Mouse (Mus musculus): Measurements from ENCODE around the gene Dlx3. TPM values are rescaled to one million over a fixed set of nuclear protein-coding genes. Genes with fewer than 3 reads are reported as not detected.
A peak's percentile ranks its signal among the peaks of the same experiment; 100 is the strongest.

Dlx3 gene
- polyA plus RNA-seq, 1 experiment from 2014 or later, result not detected

- TF ChIP-seq CTCF (IDR thresholded peaks at IDR 0.05), result no peak
- in situ Hi-C loops (cut with MboI; ENCODE audit: low pct_unique_long_range_greater_than_20kb), result loop anchor here (25.0 kb wide), 1 partner anchor 1176 kb away; the partner anchor contains the start of gene Hoxb9
- ChIA-PET POLR2A (interaction anchor here (0.7 to 3.9 kb wide), 5 partner anchors 9 to 40 kb away, joined by 3 to 27 read pairs (median 6); partner anchors contain the start of gene Itga3), CTCF (interaction anchor here (1.5 to 2.8 kb wide), 7 partner anchors 8 to 47 kb away, joined by 3 to 12 read pairs (median 7); partner anchors contain the start of gene Itga3)
- peak; percentile 41 for ATAC-seq
- DNase-seq (ENCODE audit: low read depth, low spot score), result no peak
- no peaks in the 10 kb centered on the region for H3K27me3 ChIP-seq
Measured at GRCm38 (mm10) chr11:95086229-95086628, 33.7 kb upstream of the Dlx3 start.

GRCm38 (mm10) chr11:95087301-95088228 lies 32.4 kb upstream of the Dlx3 start:
- no peak for TF ChIP-seq CTCF (IDR thresholded peaks at IDR 0.05)
- H3K27me3 ChIP-seq, result no peaks in the 10 kb centered on the region
- in situ Hi-C loops (cut with MboI; ENCODE audit: low pct_unique_long_range_greater_than_20kb), result loop anchor here (25.0 kb wide), 1 partner anchor 1175 kb away; the partner anchor contains the start of gene Hoxb9
- CTCF ChIA-PET, result interaction anchor here (0.7 to 2.8 kb wide), 10 partner anchors 10 to 168 kb away, joined by 3 to 12 read pairs (median 6); partner anchors contain the start of gene Itga3
- DNase-seq (ENCODE audit: low read depth, low spot score) (no peak), ATAC-seq (no peak)
- POLR2A ChIA-PET, result interaction anchor here (0.8 to 3.9 kb wide), 7 partner anchors 9 to 18 kb away, joined by 3 to 27 read pairs (median 4); partner anchors contain the start of gene Itga3

DNA sequence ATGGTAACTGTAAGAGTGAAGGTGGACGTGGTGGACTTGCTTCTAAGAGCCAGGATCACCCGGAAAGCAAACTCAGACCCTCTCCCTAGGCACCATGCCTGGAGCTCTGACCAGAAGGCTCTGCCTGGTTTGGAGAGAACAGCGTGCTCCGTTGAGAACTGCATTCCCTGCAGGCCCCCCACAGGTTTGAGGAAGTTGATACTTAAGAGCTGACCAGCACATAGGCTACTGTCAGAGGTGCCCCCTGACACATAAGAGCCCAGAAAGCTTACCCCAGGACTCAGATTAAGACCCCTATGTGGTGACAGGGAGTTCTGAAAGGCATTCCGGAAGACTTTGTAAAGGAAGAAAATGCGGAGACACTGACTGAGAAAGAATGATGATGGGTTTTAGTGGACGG lies 31.6 kb upstream of the Dlx3 start:
- no peaks in the 10 kb centered on the region for H3K27me3 ChIP-seq
- ChIA-PET POLR2A (interaction anchor here (0.5 to 3.6 kb wide), 6 partner anchors 10 to 101 kb away, joined by 3 to 27 read pairs (median 4); partner anchors contain the start of gene Itga3), CTCF (interaction anchor here (0.7 to 1.3 kb wide), 2 partner anchors 11 to 168 kb away, joined by 3 to 6 read pairs; partner anchors contain the start of gene Itga3)
- no peak for TF ChIP-seq CTCF (IDR thresholded peaks at IDR 0.05)
- ATAC-seq, result no peak
- in situ Hi-C loops (cut with MboI; ENCODE audit: low pct_unique_long_range_greater_than_20kb), result loop anchor here (25.0 kb wide), 1 partner anchor 1174 kb away; the partner anchor contains the start of gene Hoxb9
- DNase-seq (ENCODE audit: low read depth, low spot score), result no peak

GRCm38 (mm10) chr11:95088857-95089779 lies 30.8 kb upstream of the Dlx3 start:
- DNase-seq (ENCODE audit: low read depth, low spot score) (no peak), ATAC-seq (peak; percentile 44)
- no peak for TF ChIP-seq CTCF (IDR thresholded peaks at IDR 0.05)
- H3K27me3 ChIP-seq, result no peaks in the 10 kb centered on the region
- POLR2A ChIA-PET, result interaction anchor here (0.5 to 3.6 kb wide), 6 partner anchors 9 to 102 kb away, joined by 3 to 27 read pairs (median 3); partner anchors contain the start of gene Itga3
- CTCF ChIA-PET, result interaction anchor here (1.3 kb wide), 1 partner anchor 12 kb away, joined by 6 read pairs; the partner anchor contains the start of gene Itga3
- in situ Hi-C loops (cut with MboI; ENCODE audit: low pct_unique_long_range_greater_than_20kb), result loop anchor here (25.0 kb wide), 1 partner anchor 1173 kb away; the partner anchor contains the start of gene Hoxb9

GRCm38 (mm10) chr11:95093077-95093476 lies 26.8 kb upstream of the Dlx3 start:
- POLR2A ChIA-PET, result no interaction called here
- ATAC-seq (no peak), DNase-seq (ENCODE audit: low read depth, low spot score) (no peak)
- H3K27me3 ChIP-seq, result no peaks in the 10 kb centered on the region
- CTCF ChIA-PET, result no interaction called here
- in situ Hi-C loops (cut with MboI; ENCODE audit: low pct_unique_long_range_greater_than_20kb), result loop anchor here (25.0 kb wide), 1 partner anchor 1169 kb away; the partner anchor contains the start of gene Hoxb9
- no peak for TF ChIP-seq CTCF (IDR thresholded peaks at IDR 0.05)

- in situ Hi-C loops (cut with MboI; ENCODE audit: low pct_unique_long_range_greater_than_20kb), result loop anchor here (25.0 kb wide), 1 partner anchor 1167 kb away; the partner anchor contains the start of gene Hoxb9
- DNase-seq (ENCODE audit: low read depth, low spot score) (no peak), ATAC-seq (no peak)
- ChIA-PET POLR2A (interaction anchor here (1.1 to 1.4 kb wide), 2 partner anchors 9 to 22 kb away, joined by 6 to 7 read pairs; no protein-coding TSS in a partner anchor), CTCF (interaction anchor here (1.2 kb wide), 1 partner anchor 10 kb away, joined by 5 read pairs; no protein-coding TSS in a partner anchor)
- no peaks in the 10 kb centered on the region for H3K27me3 ChIP-seq
- TF ChIP-seq CTCF (IDR thresholded peaks at IDR 0.05), result no peak
Measured at GRCm38 (mm10) chr11:95095596-95095995, 24.3 kb upstream of the Dlx3 start.

DNA sequence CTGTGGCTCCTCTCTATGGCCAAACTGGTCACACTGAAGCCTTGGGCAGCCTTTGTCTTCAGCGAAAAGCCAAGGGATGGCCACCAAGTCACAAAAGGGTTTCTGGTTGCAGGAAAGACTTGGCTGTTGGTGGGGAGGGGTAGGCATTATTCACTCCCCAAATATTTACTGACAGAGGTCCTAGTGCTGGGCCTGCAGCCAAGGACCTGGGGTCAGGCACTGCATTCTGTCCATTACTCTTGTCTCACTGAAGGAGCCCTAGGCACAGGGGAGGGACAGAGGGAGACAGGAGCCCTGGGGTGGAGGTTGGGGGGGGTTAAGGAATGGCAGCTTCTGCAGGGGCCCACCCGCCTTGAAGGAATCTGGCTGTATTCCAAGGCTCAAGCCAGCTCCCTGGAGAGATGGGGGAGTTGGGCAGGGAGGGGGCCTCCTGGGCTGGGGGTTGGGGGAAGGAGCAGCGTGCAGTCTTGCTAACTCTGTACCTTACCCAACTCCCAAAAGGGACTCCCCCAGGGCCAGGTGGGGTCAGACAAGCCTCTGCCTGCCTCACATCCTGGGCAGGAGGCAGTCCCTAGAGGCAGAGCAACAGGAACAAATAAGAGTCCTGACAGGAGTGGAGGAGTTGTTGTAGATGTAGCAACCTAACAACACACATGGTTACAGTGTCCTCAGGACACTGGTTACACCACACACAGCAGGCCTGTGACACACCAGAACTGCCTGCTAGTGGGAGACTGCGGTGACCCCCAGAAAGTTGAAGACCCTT lies 23.1 kb upstream of the Dlx3 start:
- ATAC-seq (peak; percentile 74), DNase-seq (ENCODE audit: low read depth, low spot score) (no peak)
- H3K27me3 ChIP-seq, result no peaks in the 10 kb centered on the region
- CTCF ChIA-PET, result interaction anchor here (0.6 to 1.4 kb wide), 5 partner anchors 8 to 26 kb away, joined by 3 to 5 read pairs (median 3); no protein-coding TSS in a partner anchor
- in situ Hi-C loops (cut with MboI; ENCODE audit: low pct_unique_long_range_greater_than_20kb), result loop anchor here (25.0 kb wide), 1 partner anchor 1166 kb away; the partner anchor contains the start of gene Hoxb9
- POLR2A ChIA-PET, result interaction anchor here (0.8 to 1.4 kb wide), 5 partner anchors 10 to 27 kb away, joined by 3 to 7 read pairs (median 4); no protein-coding TSS in a partner anchor
- no peak for TF ChIP-seq CTCF (IDR thresholded peaks at IDR 0.05)

- no peak for TF ChIP-seq CTCF (IDR thresholded peaks at IDR 0.05)
- DNase-seq (ENCODE audit: low read depth, low spot score), result no peak
- in situ Hi-C loops (cut with MboI; ENCODE audit: low pct_unique_long_range_greater_than_20kb), result loop anchor here (25.0 kb wide), 1 partner anchor 1164 kb away; the partner anchor contains the start of gene Hoxb9
- ChIA-PET POLR2A (interaction anchor here (0.7 to 4.2 kb wide), 3 partner anchors 9 to 1187 kb away, joined by 3 to 24 read pairs (median 5); partner anchors contain the start of gene Itga3), CTCF (interaction anchor here (1.1 to 1.4 kb wide), 3 partner anchors 10 to 25 kb away, joined by 3 to 5 read pairs (median 3); no protein-coding TSS in a partner anchor)
- H3K27me3 ChIP-seq, result no peaks in the 10 kb centered on the region
- no peak for ATAC-seq
Measured at GRCm38 (mm10) chr11:95097889-95098288, 22.0 kb upstream of the Dlx3 start.
